Mouse (Mus musculus) kidney, postnatal 4 days (tissue): ENCODE measurements at regions not wholly inside any gene's neighbourhood (a gene's known extent, or its start where the extent isn't known, plus 50 kb on each side); places are given as distances from the start of the nearest gene placed in this dataset.

Experiments
- DNase-seq, 2 experiments: peaks; one replicate each; pipeline ENCODE4 v3.0.0; 2021; ENCODE audit warnings: mixed read lengths in 2 of 2

DNA sequence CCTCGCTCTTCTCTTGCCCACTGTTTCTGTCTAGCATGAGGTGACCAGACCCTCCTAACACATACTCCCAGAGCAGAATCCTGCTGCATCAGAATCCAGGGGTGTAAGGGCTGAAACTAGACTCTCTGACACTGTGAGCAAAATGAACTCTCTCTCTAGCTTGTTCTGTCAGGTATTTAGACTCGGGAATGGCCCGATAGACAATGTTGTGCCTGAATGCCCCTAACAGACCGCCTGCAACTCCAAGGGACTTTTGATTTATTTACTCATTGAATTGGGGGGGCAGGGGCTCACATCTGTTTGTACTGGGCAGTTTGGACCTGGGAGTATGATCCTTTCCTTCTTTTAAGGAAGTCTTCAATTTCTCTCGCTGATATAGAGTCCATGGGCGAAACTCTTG lies 469.3 kb upstream of the Trpc7 start:
- DNase-seq = no peak

DNA sequence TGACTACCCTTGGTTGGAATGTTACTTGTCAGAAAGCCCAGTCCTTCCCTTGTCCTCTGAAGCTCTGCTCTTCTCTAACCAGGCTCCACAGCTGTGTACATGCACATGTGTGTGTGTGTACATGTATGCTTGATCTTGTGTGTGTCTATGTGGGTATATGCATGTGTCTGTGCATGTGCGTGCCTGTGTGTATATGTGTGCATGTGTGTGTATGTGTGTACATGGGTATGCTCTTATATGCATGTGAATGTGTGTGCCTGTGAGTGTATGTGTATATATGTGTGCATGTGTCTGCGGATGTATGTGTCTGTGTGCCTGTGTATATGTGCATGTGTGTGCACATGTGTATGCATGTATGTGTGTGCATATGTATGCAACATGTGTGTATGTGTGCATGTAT lies 468.6 kb upstream of the Trpc7 start:
- no peak for DNase-seq

DNA sequence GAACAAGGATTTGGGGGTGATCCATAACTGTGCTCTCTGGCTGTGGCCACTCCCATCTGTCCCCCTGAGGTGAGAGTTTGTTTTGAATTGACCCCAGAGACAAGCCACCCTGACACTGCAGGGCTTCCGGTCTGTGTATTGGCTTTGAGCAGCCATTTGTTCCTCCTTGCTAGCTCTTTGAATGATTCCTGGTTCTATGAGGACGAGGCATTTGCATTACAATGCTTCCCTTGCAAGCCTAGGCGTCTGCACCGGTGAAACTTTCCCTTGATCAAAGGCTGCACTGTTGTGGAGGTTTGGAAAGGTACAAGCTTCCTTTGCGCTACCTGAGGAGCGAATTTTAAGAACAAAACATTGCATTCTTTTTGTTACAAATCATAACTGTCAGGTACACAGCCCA lies 466.8 kb upstream of the Trpc7 start:
- no peak for DNase-seq

DNA sequence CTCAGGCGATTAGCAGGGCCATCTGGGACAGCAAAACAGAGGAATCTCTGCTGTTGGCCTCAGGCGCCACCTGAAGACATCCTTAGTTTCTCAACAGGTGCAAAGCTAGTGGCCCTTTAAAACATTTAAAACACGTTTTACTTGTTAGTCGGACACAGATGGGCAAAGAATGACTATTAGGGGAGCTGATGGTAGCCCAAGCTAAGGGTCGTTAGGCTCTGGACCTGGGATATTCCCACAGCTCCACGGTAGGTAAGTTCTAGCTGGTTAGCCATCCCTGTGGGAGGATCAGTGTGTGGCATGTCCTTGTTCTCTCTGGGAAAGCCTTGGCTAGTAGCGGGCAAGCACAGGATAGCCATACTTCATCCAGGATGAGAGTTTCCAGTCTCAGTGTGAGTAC lies 465.5 kb upstream of the Trpc7 start:
- DNase-seq = no peak

DNA sequence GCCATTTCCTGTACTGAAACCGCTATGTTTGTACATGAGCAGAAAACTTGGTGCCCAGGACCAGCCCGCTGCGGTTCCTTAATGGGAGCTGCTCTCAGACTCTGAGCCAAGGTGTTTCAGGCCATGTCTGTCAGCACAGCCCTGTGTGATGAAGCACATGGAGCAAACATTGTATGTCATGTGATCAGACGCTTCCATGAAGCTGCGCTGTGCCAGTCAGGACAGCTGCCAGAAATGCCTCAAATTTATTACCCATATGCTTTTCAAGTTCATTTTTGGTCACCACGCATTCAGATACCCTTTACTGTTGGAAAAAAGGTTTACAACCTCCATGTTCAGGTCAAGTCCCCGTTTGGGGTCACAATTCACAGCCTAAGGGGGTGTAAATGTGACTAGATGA lies 458.8 kb upstream of the Trpc7 start:
- no peak for DNase-seq

DNA sequence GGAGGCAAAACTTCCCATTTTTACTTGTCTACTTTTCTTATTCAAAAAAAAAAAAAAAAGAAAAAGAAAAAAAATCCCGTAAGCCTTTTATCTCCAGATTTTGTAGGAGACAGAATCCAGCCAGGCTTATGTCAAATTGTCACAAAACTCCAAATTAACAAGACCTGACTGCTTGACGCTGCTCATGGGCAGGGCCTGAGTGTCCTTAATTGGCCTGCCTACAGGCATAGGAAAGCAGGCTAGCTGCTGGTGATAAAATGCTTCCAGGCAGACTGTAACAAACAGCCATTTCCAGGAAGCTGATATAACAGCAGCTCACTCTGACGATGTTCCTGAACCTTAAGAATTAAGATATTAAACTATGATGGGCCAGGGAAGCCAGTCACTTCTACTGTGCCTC lies 458.2 kb upstream of the Trpc7 start:
- peak; percentile 13 to 26 for DNase-seq

DNA sequence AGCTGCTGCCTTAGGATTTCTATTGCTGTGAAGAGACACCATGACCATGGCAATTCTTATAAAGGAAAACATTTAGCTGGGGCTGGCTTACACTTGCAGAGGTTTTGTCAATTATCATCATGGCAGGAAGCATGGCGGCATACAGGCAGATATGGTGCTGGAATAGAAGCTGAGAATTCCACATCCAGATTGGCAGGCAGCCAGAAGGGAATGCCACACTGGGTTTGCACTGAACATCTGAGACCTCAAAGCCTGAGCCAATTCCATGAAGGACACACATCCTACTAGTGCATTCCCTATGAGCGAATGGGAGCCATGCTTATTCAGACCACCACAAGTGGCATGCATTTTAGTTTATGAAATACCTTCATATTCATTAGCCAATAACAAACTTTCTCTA lies 455.0 kb upstream of the Trpc7 start:
- no peak for DNase-seq

DNA sequence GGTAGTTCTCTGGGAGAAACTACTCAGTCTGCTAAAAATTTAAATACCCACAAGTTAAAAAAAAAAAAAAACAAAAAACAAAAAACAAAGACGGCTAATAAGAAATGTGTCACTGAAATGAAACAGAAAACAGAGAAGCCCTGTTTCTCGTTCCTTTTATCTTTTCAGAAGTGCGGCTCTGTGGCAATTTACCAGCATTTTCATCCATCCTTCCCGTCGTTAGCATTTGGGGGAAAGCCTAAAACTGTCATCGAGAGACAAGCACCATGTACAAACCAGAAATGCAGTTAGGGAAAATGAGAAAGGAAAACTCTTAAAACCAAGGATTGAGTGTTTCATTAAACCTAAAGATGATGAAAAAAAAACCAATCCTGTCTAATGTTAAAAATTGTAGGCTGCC lies 442.9 kb upstream of the Trpc7 start:
- DNase-seq = no peak

DNA sequence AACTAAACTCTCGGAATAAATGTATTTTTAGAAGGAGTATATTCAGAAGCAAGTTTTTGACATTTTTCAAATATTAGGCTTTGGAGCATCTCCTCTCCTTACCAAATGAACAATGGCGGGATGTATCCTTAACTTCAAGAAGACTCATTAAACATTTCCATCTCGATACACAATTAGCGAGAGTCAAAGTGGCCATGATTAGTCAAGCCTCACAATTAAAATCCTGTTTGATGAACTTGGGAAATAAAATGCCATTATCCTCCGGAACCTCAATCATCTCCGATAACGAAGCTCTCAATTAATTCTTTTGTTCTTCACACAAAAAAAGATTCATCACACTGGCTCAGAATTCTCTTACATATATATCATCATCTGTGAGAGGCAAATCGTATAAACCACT lies 440.8 kb upstream of the Trpc7 start:
- no peak for DNase-seq

DNA sequence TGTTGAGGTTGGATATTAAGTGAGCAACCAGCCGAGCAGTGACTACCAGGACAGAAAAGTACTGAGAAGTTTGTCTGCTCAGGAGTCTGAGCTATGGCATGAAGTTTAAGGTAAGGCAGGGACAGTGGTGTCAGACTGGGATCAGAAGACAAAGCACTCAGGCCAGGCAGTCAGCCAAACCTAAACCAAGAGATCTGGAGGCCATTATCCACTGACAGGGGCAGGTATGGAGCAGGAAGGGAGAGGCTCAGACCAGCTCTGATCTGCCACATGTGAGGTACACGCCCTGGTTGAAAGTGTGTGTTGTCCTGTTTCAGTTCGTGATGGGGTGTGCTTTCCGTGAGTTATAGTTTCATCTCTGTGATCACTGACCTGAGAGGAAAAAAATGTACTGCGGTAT lies 437.2 kb upstream of the Trpc7 start:
- DNase-seq = peak in 1 of 2 experiments; percentile 19

DNA sequence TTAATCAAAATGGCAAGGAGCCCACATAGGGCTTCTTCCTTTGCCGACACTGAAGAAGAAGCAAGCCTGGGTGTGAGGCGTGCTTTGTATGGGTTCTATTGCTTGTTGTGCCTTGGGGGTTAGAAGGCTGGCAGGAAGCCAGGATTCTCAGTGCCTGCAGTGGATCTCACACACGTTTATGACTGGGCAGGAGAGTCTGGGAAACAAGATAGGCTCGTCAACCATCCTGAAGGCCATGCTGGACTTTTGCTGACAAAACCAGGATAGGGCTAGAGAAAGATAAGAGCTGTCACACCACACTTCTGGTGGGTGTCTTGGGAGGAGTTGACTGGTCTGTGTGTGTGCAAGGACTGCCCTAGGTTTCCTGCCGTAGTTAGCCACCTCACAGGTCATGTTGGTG lies 436.1 kb upstream of the Trpc7 start:
- no peak for DNase-seq

DNA sequence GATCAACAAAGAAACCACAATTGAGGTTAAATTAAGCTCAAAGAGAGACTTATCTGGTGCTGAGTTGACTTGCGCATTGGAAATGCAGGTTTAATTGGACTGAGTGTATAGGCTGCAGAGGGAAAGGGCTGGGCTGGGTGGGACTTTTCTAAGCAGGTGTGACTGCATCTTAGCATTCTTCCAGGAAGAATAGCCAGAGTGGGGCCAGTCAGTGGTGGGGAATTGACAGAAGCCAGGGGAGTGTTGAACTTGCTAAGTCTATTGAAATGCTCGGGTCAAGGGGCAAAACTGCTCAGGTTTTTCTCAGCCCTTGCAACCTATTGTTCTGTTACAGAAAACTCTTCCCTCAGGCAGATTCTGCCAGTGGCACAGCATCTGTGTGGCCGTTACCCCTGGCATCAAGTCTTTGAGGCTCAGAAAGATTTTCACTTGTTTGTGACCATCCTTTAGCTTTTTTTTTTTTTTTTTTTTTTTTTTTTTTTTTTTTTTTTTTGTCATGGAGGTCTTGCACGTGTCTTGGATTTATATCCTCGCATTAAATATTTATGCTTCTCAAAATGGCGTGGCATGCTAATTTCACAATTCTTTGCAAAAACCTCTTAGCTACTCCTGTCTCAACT lies 429.6 kb upstream of the Trpc7 start:
- no peak for DNase-seq

DNA sequence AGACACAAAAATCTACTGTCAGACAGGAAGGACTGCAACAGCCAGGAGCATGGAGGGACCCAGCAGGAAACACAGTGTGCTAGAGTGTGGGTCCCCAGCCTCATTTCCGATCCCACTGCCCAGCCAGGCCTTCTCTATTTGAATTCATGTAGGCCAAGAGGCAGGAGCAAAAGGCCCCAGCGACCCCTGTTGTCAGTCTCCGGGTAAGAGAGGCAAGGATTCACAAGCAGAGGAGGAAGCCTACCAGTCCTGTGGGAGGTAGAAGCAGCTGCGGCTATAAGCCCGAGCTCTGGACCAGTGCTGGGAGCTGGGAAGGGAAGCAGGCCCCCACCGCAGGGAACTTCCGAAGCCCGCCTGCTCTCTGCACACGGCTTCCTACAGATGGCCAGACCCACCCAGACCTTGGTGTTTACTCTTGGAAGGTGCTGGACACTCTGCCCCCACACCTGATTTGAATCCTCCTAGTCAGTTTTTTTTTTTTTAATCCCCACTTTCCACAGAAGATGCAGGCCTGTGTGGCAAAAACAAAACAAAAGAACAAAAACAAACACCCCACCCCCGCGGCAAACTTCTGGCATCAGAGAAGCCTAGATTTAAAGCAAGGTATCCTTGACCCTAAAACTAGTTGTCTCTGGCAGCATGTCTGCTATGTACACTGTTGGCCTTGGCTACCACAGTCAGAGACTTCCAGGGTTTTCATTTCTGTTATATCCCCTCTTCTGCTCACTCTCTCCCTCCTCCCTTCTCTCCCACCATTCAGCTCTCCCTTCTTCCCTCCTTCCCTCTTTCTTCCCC lies 420.6 kb upstream of the Trpc7 start:
- peak in 1 of 2 experiments; percentile 19 for DNase-seq

DNA sequence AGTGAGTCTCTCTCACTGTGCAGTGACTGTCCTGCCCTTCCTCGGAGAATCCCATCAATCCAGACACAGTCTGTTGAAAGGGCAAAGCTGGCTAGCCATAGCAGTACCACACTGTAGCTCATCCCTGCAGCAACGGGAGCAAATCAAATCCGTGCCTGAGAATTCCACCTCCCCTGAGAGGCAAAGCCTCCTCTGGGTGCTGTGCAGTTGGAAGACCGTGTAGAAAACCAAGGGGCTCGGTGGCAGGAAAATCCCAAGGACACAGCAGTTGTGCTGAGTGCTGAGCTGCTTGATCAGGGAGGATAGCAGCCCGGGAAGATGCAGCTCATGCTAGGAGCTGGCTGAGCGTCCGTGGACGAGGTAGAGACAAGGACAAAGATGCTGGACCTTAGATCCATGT lies 418.7 kb upstream of the Trpc7 start:
- DNase-seq = no peak

DNA sequence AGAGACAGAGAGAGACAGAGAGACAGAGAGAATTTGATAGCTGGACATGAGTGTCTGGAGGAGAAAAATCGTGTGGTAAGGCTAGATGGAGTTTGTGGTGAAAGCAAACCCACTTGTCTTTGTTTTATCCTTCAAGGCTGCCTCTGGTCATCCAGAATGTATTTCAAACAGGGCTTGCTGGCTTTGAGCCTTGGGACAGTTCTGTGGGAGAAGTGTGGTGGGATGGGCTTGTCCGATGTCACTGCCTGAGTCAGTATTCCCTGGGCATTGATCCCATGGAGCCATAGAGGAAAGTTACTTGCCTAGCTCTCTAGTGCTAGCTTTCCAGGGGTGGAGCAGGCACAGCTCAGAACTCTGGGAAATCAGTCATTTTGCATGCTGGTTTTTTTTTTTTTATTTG lies 417.9 kb upstream of the Trpc7 start:
- no peak for DNase-seq

DNA sequence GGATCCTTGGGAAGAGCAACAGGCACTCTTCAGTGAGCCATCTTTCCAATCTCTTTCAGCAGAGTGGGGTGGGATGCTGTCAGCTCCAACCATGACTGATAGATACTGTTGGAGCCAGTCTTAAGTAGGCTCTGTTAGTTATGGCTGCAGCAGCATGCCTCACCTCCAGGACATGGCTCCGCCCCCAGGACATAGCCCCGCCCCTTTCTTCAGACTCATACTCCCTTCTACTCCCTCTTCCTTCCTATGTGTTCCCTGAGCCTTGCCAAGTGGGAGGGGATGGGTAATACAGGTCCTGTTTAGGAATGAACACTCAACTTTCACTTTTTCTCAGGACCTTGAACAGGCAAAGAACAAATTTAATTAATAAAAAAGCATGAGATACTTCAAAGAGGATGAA lies 415.4 kb upstream of the Trpc7 start:
- DNase-seq = peak; percentile 36 to 39

DNA sequence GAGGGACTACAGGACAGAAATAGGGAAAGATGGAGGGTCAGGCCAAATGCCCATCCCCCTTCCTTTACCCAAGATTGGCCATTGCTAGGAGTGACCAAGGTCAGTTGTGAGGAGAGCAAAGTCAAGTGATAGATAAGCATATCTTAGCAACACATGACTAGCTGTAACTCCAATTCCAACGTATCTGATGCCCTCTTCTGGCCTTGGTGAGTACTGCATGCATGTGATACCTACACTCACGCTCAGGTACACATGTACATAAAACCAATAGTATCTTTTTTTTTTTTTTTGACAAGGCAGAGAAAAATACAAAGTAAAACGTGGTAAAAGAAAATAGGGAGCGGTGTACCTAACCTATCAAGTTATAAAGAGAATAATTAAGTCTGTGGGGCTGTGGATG lies 413.8 kb upstream of the Trpc7 start:
- DNase-seq = no peak

DNA sequence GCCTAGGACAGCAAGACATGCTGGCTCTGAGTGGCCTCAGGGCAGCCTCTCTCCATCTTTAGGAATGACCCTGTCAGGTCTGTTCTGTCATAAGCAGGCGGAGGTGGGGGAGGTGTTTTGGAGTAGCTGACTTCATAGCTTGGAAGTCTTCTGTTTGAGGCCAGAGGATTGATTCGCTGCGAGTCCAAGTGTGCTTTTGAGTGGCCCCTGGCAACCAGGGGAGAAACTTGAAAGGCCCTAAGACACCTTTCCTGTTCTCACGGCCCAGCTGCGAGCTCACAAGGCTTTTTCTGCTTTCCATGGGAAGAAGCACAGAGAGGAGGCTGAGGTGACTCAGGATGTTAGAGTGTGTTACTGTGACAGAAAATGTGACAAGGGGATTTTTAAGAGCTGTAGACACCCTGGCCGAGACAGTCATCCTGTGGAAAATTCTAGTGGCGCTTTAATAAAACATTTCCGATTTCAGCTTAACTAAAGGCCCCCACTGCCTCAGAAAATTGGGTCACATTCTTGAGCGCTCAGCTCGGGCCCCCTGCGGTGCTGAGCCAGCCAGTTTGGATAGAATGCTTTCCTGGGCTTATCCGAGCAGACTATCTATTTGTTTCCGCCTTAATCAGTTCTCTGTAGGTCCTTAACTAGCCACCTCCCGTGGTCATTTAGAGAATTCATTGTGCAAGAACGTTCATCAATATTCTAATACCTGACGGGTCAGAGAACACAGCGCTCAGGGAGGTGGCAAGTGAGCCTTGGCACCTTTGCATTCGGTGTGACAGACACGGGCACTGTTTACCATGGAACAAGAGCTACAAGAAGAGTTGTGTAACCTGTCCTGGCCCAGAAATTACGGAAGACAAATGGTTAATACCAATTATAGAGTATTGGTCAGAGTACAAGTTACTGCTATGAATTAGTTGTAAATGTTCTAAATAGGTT lies 412.4 kb upstream of the Trpc7 start:
- DNase-seq = no peak

DNA sequence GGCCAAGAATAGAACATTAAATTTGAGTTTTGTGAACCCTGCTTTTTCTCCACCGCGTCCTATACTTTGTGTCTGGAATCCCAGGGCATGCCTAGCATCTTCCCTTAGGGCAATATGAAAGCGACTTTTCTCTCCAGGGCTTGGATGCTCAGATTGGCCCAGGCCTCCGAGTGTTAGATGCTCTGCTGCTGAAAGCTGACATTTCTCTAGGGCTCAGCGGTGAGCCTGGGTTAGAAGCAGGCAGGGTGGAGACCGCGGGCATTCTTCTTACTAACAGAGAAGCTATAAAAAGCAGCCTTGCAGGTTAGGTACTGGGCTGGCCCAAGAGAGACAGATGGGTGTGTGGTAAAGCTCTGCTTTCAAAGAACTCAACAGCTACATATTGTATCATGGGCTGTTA lies 409.8 kb upstream of the Trpc7 start:
- no peak for DNase-seq

DNA sequence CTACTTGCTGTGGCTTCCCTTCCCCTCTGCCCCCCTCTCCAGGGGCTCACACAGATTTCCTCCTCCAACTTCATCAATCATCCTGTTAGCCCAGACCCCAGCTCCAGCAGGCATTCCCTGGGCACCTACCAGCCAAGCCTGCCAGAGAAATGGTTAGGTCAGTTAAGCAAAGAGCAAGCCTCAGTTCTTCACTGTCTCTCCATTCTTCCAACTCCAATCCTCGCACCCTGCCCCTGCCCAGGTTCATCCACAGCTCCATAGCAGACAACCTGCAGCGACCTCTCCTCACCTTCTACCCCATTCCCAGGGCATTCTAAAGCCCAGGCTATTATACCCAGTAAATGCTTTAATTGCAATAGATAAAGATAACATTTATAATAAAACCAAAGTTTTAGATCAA lies 408.0 kb upstream of the Trpc7 start:
- no peak for DNase-seq

DNA sequence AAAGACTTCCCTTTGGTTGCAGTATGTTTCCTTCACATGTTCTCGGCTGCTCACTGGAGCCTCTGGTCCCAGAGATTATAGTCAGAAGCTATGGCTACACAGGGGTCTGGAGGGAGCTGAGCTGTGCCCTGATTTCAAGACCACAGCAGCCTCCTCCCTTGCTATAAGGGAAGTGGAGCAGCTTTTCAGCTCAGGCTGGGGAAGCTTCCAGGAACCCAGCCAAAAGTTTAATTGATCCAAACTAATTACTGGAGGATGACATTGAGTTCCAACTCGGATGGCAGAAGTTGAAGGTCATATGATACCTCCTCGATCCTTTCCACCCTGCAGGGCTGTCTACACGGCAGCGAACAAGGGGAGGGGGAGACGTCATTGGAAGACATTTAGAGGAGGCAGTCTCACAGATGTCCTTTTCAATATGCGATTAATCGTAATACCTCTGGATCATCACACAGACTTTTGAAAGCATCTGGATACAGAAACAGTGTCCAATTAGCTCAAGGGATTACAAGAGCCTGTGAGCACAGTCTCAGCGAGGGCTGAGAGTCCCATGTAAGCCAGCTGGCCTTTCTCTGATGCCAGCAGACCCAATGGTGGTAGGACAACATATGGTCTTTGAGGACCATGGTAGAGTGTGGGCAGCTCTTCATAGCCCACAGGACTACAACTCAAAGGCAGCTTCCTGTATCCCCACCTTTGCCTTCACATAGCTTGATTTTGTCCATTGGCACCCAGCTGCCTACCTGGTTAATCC lies 396.1 kb upstream of the Trpc7 start:
- DNase-seq = no peak

DNA sequence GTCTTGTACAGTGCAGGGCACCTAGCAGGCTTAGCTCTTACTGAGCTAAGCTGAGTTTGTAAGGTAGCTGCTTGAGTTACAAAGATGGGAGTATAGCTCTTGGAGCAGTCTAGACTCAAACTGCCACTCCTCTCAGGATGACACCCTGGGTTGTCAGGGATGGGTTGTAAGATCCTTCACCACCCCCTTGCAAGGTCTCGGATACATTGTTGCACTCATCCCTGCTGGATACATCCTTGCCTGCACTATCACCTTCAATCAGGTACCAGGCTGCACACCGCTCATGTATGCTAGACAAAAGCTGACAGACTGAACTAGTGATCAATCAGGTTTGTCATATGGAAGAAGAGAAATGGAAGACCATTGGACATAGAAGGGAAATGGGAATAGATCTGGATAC lies 390.4 kb upstream of the Trpc7 start:
- DNase-seq = no peak

DNA sequence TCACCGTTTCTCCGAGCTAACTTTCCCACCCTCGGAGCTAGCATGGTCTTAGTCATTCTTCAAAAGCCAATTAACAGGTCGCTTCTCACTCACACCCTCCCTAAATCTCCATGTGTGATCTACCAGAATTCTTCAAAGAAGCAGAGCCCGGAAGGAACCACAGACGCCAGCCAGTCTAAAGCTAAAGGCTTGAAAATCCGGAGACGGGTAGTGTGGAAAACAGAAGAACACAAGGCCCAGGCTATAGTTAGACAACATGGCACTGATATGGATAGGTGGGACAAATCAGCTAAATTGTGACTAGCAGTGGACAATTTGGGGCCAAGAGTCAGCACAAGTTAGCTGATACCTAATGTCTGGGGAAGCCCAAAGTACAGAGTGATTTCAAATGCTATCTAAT lies 387.0 kb upstream of the Trpc7 start:
- DNase-seq = no peak
